Mouse (Mus musculus): ENCODE results near the gene Olfr1289. TPM values are rescaled to one million over a fixed set of nuclear protein-coding genes. Genes with fewer than 3 reads are reported as not detected.

Olfr1289 gene
- not detected in 2 replicates for polyA plus RNA-seq (2015; fragmentation: Nextera tagmentation; extraction: Ambion mirVana)

DNA sequence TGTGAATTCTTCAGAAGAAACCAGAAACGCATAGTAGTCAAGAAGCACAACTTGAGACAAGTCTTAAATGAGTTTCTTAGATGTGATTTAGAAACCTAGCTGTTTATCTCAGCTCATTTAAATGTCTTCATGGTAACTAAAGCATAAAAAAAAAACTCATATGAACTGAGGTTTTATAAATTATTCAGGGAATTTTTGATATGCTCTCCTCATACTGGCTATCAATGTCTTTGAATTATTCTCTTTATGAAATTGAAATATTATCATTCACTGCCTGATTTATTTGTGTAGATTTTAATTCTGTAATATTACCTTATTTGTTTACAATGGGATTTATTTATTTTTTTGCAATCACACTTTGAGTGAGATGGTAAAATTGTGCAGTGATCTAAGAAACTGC lies at the start of gene Olfr1289:
TSS of gene Olfr1289 (plus strand) at position 301 of the 400 bp plus-strand sequence.
- H3K36me3 ChIP-seq = no peaks in the 10 kb centered on the region
- WGBS = 62% methylated on average over 1 of the region's 1 CpGs

GRCm38 (mm10) chr2:111448842-111449241 lies 31.8 kb upstream of the Olfr1289 start, which contains the start of gene Olfr1287:
Gene Olfr1287 (plus strand): TSS chr2:111449142.
- Histone ChIP-seq H3K4me2 (no peak within 1 kb of the TSS), H3K27ac (no peak within 1 kb of the TSS), H3K4me3 (no peak within 1 kb of the TSS), H3K9me3 (no peaks in the 10 kb centered on the region), H3K9ac (no peak within 1 kb of the TSS), H3K27me3 (no peaks in the 10 kb centered on the region), H3K4me1 (no peaks in the 10 kb centered on the region), H3K36me3 (no peaks in the 10 kb centered on the region)
- no peak for ATAC-seq (ENCODE audit: borderline replicate concordance, extremely low read depth, low FRiP score, low TSS enrichment)
- 63% methylated on average over 1 of the region's 1 CpGs for WGBS

More for the DNA sequence above, at the start of gene Olfr1289:
- Histone ChIP-seq H3K4me2 (no peak within 1 kb of the TSS), H3K27me3 (no peaks in the 10 kb centered on the region), H3K9ac (no peak within 1 kb of the TSS), H3K27ac (no peak within 1 kb of the TSS), H3K4me1 (no peaks in the 10 kb centered on the region), H3K4me3 (no peak within 1 kb of the TSS), H3K9me3 (no peaks in the 10 kb centered on the region)
- no peak for ATAC-seq (ENCODE audit: borderline replicate concordance, extremely low read depth, low FRiP score, low TSS enrichment)

GRCm38 (mm10) chr2:111473801-111474200 lies 6.8 kb upstream of the Olfr1289 start, which contains the start of gene Olfr1288:
Gene Olfr1288 (plus strand): TSS chr2:111474101.
- no peak for ATAC-seq (ENCODE audit: borderline replicate concordance, extremely low read depth, low FRiP score, low TSS enrichment)
- 88% methylated on average over 1 of the region's 1 CpGs for WGBS
- H3K36me3 ChIP-seq = no peaks in the 10 kb centered on the region

GRCm38 (mm10) chr2:111493729-111494128 lies 13.1 kb downstream of the Olfr1289 start, which contains the start of gene Olfr1290:
Gene Olfr1290 (minus strand): TSS chr2:111493829.
- H3K27ac ChIP-seq = no peak within 1 kb of the TSS
- no peaks in the 10 kb centered on the region for H3K36me3 ChIP-seq
- ATAC-seq (ENCODE audit: borderline replicate concordance, extremely low read depth, low FRiP score, low TSS enrichment) = no peak
- H3K4me3 ChIP-seq = no peak within 1 kb of the TSS
- no peaks in the 10 kb centered on the region for H3K9me3 ChIP-seq
- H3K27me3 ChIP-seq = no peaks in the 10 kb centered on the region
- no peaks in the 10 kb centered on the region for H3K4me1 ChIP-seq
- no peak within 1 kb of the TSS for H3K9ac ChIP-seq
- WGBS = 68% methylated on average over 5 of the region's 5 CpGs
- H3K4me2 ChIP-seq = no peak within 1 kb of the TSS

More at GRCm38 (mm10) chr2:111473801-111474200, 6.8 kb upstream of the Olfr1289 start, which contains the start of gene Olfr1288:
- H3K4me1 ChIP-seq = no peaks in the 10 kb centered on the region
- H3K4me2 ChIP-seq = no peak within 1 kb of the TSS
- no peaks in the 10 kb centered on the region for H3K27me3 ChIP-seq
- no peak within 1 kb of the TSS for H3K27ac ChIP-seq
- no peak within 1 kb of the TSS for H3K9ac ChIP-seq
- no peak within 1 kb of the TSS for H3K4me3 ChIP-seq
- no peaks in the 10 kb centered on the region; the same call in 1 of the 2 replicates for H3K9me3 ChIP-seq

GRCm38 (mm10) chr2:111496880-111497279 lies 16.3 kb downstream of the Olfr1289 start, which contains the start of gene Olfr1291-ps1:
Gene Olfr1291-ps1 (plus strand): TSS chr2:111497180.
- no peaks in the 10 kb centered on the region for H3K4me1 ChIP-seq
- no peak for ATAC-seq (ENCODE audit: borderline replicate concordance, extremely low read depth, low FRiP score, low TSS enrichment)
- H3K9me3 ChIP-seq = no peaks in the 10 kb centered on the region
- H3K36me3 ChIP-seq = no peaks in the 10 kb centered on the region
- 87% methylated on average over 3 of the region's 3 CpGs for WGBS
- no peak within 1 kb of the TSS for H3K27ac ChIP-seq
- no peak within 1 kb of the TSS for H3K4me3 ChIP-seq
- H3K4me2 ChIP-seq = no peak within 1 kb of the TSS
- no peak within 1 kb of the TSS for H3K9ac ChIP-seq
- no peaks in the 10 kb centered on the region for H3K27me3 ChIP-seq

DNA sequence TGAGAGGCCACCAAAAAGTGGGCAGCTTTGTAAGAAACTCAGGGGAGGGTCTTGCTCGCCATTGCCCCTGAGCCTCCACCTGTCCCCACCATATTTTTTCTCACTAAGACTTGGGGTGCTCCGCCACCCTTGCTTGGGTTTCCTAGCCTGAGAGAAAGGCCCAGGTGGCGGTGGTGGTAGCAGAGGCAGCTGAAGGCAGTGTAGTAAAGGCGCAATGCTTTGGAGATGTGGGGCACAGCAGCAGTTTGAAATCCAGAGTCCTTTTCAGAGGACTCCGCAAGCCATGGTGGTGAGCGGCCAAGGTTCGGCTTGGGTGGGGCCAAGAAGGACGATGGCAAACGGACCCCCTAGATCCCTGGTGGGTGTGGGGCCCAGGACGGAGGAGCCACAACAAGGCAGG lies 36.8 kb downstream of the Olfr1289 start:
- Histone ChIP-seq H3K4me2 (no peak overlapping the region), H3K27ac (no peak overlapping the region), H3K36me3 (no peaks in the 10 kb centered on the region), H3K4me3 (no peak overlapping the region), H3K9ac (no peak overlapping the region), H3K27me3 (no peaks in the 10 kb centered on the region), H3K4me1 (no peaks in the 10 kb centered on the region), H3K9me3 (no peaks in the 10 kb centered on the region)
- no peak for ATAC-seq (ENCODE audit: borderline replicate concordance, extremely low read depth, low FRiP score, low TSS enrichment)
- WGBS = 87% methylated on average over 10 of the region's 10 CpGs

- 72% methylated on average over 1 of the region's 1 CpGs for WGBS
- no peaks in the 10 kb centered on the region for H3K36me3 ChIP-seq
- no peak for ATAC-seq (ENCODE audit: borderline replicate concordance, extremely low read depth, low FRiP score, low TSS enrichment)
- H3K4me2 ChIP-seq = no peak within 1 kb of the TSS
- no peak within 1 kb of the TSS for H3K9ac ChIP-seq
- H3K27ac ChIP-seq = no peak within 1 kb of the TSS
- H3K9me3 ChIP-seq = no peaks in the 10 kb centered on the region
- no peaks in the 10 kb centered on the region for H3K27me3 ChIP-seq
- H3K4me1 ChIP-seq = no peaks in the 10 kb centered on the region
- H3K4me3 ChIP-seq = no peak within 1 kb of the TSS
Measured at GRCm38 (mm10) chr2:111524903-111525302, 44.3 kb downstream of the Olfr1289 start, which contains the start of gene Olfr1293-ps. Gene Olfr1293-ps (plus strand): TSS chr2:111525203.

Other genes with a start within 250 kb of the Olfr1289 start
- not detected in 2 replicates for gene Olfr1275, start 245.5 kb upstream of the Olfr1289 start, polyA plus RNA-seq (2015; fragmentation: Nextera tagmentation; extraction: Ambion mirVana)
- not detected in 2 replicates for gene Olfr1276, start 226.3 kb upstream of the Olfr1289 start, polyA plus RNA-seq (2015; fragmentation: Nextera tagmentation; extraction: Ambion mirVana)
- not detected in 2 replicates for gene Olfr1277, start 206.7 kb upstream of the Olfr1289 start, polyA plus RNA-seq (2015; fragmentation: Nextera tagmentation; extraction: Ambion mirVana)
- not detected in 2 replicates for gene Olfr1278, start 190.7 kb upstream of the Olfr1289 start, polyA plus RNA-seq (2015; fragmentation: Nextera tagmentation; extraction: Ambion mirVana)
- not detected in 2 replicates for gene Olfr1279, start 180.2 kb upstream of the Olfr1289 start, polyA plus RNA-seq (2015; fragmentation: Nextera tagmentation; extraction: Ambion mirVana)
- gene Olfr1280, start 166.8 kb upstream of the Olfr1289 start, polyA plus RNA-seq (2015; fragmentation: Nextera tagmentation; extraction: Ambion mirVana) = not detected in 2 replicates
- not detected in 2 replicates for gene Olfr1281, start 154.3 kb upstream of the Olfr1289 start, polyA plus RNA-seq (2015; fragmentation: Nextera tagmentation; extraction: Ambion mirVana)
- gene Olfr1282, start 144.7 kb upstream of the Olfr1289 start, polyA plus RNA-seq (2015; fragmentation: Nextera tagmentation; extraction: Ambion mirVana) = not detected in 2 replicates
- not detected in 2 replicates for gene Olfr1283, start 114.0 kb upstream of the Olfr1289 start, polyA plus RNA-seq (2015; fragmentation: Nextera tagmentation; extraction: Ambion mirVana)
- gene Olfr1284, start 105.3 kb upstream of the Olfr1289 start, polyA plus RNA-seq (2015; fragmentation: Nextera tagmentation; extraction: Ambion mirVana) = not detected in 2 replicates
- not detected in 2 replicates for gene Olfr1286, start 57.7 kb upstream of the Olfr1289 start, polyA plus RNA-seq (2015; fragmentation: Nextera tagmentation; extraction: Ambion mirVana)
- gene Olfr1287, start 31.7 kb upstream of the Olfr1289 start, polyA plus RNA-seq (2015; fragmentation: Nextera tagmentation; extraction: Ambion mirVana) = not detected in 2 replicates
- gene Olfr1288, start 6.7 kb upstream of the Olfr1289 start, polyA plus RNA-seq (2015; fragmentation: Nextera tagmentation; extraction: Ambion mirVana) = not detected in 2 replicates
- gene Olfr1290, start 13.0 kb downstream of the Olfr1289 start, polyA plus RNA-seq (2015; fragmentation: Nextera tagmentation; extraction: Ambion mirVana) = not detected in 2 replicates
- not detected in 2 replicates for gene Olfr1291-ps1, start 16.4 kb downstream of the Olfr1289 start, polyA plus RNA-seq (2015; fragmentation: Nextera tagmentation; extraction: Ambion mirVana)
- not detected in 2 replicates for gene Olfr1293-ps, start 44.4 kb downstream of the Olfr1289 start, polyA plus RNA-seq (2015; fragmentation: Nextera tagmentation; extraction: Ambion mirVana)
- gene Olfr1294, start 59.5 kb downstream of the Olfr1289 start, polyA plus RNA-seq (2015; fragmentation: Nextera tagmentation; extraction: Ambion mirVana) = not detected in 2 replicates
- gene Olfr1295, start 88.9 kb downstream of the Olfr1289 start, polyA plus RNA-seq (2015; fragmentation: Nextera tagmentation; extraction: Ambion mirVana) = not detected in 2 replicates
- gene Olfr1297, start 145.7 kb downstream of the Olfr1289 start, polyA plus RNA-seq (2015; fragmentation: Nextera tagmentation; extraction: Ambion mirVana) = not detected in 2 replicates
- gene Olfr1298, start 168.4 kb downstream of the Olfr1289 start, polyA plus RNA-seq (2015; fragmentation: Nextera tagmentation; extraction: Ambion mirVana) = not detected in 2 replicates
- not detected in 2 replicates for gene Olfr1299, start 180.6 kb downstream of the Olfr1289 start, polyA plus RNA-seq (2015; fragmentation: Nextera tagmentation; extraction: Ambion mirVana)